Mouse (Mus musculus) limb, embryonic 12.5 days (tissue): ENCODE results near the gene Ephb2. TPM values are rescaled to one million over a fixed set of nuclear protein-coding genes. Genes with fewer than 3 reads are reported as not detected.

Experiments
- ATAC-seq: fragments of 200-750 bp; cut with Nextera tagmentation; 2 replicates; pipeline ENCODE4 v1.8.0; 2017; ENCODE audit warnings: low read depth, moderate TSS enrichment; ENCODE audit not compliant: insufficient number of reproducible peaks, insufficient read depth, low FRiP score, low TSS enrichment
- H3K27ac ChIP-seq: fragments of 300-500 bp; sonication (generic); 2 replicates; pipeline ENCODE4 v1.5.1; 2016; ENCODE audit warnings: mild to moderate bottlenecking, moderate library complexity
- H3K27me3 ChIP-seq: fragments of 300-500 bp; sonication (generic); 2 replicates; pipeline ENCODE4 v1.6.1; 2016; ENCODE audit warnings: mild to moderate bottlenecking, moderate library complexity
- H3K36me3 ChIP-seq: fragments of 300-500 bp; sonication (generic); 2 replicates; pipeline ENCODE4 v1.6.1; 2016; ENCODE audit warnings: mild to moderate bottlenecking, moderate library complexity
- H3K4me1 ChIP-seq: fragments of 300-500 bp; sonication (generic); replicated peaks from 2 replicates; pipeline ENCODE4 v1.6.1; 2016
- H3K4me2 ChIP-seq: fragments of 300-500 bp; sonication (generic); 2 replicates; pipeline ENCODE4 v1.6.1; 2016; ENCODE audit warnings: mild to moderate bottlenecking, moderate library complexity
- H3K4me3 ChIP-seq: fragments of 300-500 bp; sonication (generic); replicated peaks from 2 replicates; pipeline ENCODE4 v1.5.1; 2016; ENCODE audit warnings: mild to moderate bottlenecking
- H3K9ac ChIP-seq: fragments of 300-500 bp; sonication (generic); replicated peaks from 2 replicates; pipeline ENCODE4 v1.6.1; 2016; ENCODE audit warnings: mild to moderate bottlenecking, moderate library complexity
- H3K9me3 ChIP-seq: fragments of 300-500 bp; sonication (generic); 2 replicates; pipeline ENCODE4 v1.6.1; 2016; ENCODE audit warnings: mild to moderate bottlenecking, moderate library complexity
- WGBS: fragments of 180-500 bp; shearing (Covaris S2); methylation state at CpG from one replicate; pipeline ENCODE4 v1.1.7; 2016; 5-methylcytosine and 5-hydroxymethylcytosine counted together
- polyA plus RNA-seq: library from polyadenylated mRNA; unstranded; fragments of >200 nt; fragmentation: Nextera tagmentation; extraction: Ambion mirVana; gene quantifications from 2 replicates; pipeline ENCODE4 v1.2.1, GENCODE M21; 2016

Ephb2 gene
- polyA plus RNA-seq, 1 experiment from 2014 or later = 16.9 TPM

- Histone ChIP-seq H3K4me1 (peaks cover 28% of the 10 kb centered on the region), H3K9me3 (no peaks in the 10 kb centered on the region), H3K36me3 (no peaks in the 10 kb centered on the region), H3K9ac (no peak overlapping the region), H3K4me3 (no peak overlapping the region), H3K4me2 (no peak overlapping the region), H3K27me3 (no peaks in the 10 kb centered on the region), H3K27ac (no peak overlapping the region)
- ATAC-seq = no peak
- 89% methylated on average over 7 of the region's 7 CpGs for WGBS
Observed at GRCm38 (mm10) chr4:136713889-136714288, 121.9 kb downstream of the Ephb2 start.

DNA sequence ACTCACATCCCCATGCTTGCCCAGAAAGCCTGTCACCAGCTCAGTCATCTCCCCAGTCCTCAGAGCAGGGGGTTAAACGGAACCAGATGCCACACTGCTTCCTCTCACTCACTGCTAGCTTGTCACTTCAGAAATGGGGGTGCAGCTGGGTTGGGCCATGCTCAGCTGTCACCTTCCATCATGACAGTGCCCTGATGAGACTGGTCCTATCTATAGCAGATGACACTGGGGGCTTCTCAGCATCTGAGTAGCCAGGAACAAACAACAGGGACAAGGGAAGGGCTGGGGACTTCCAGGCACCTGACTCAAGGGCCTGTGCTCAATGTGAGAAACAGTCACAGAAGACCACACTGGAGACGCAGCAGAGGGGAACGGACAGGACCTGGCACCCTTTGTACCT is 122.4 kb downstream of the Ephb2 start:
- Histone ChIP-seq H3K4me2 (no peak overlapping the region), H3K4me1 (peaks cover 28% of the 10 kb centered on the region), H3K9ac (no peak overlapping the region), H3K27ac (no peak overlapping the region), H3K9me3 (no peaks in the 10 kb centered on the region), H3K4me3 (no peak overlapping the region), H3K27me3 (no peaks in the 10 kb centered on the region), H3K36me3 (no peaks in the 10 kb centered on the region)
- WGBS = 71% methylated on average over 3 of the region's 3 CpGs
- ATAC-seq = no peak

DNA sequence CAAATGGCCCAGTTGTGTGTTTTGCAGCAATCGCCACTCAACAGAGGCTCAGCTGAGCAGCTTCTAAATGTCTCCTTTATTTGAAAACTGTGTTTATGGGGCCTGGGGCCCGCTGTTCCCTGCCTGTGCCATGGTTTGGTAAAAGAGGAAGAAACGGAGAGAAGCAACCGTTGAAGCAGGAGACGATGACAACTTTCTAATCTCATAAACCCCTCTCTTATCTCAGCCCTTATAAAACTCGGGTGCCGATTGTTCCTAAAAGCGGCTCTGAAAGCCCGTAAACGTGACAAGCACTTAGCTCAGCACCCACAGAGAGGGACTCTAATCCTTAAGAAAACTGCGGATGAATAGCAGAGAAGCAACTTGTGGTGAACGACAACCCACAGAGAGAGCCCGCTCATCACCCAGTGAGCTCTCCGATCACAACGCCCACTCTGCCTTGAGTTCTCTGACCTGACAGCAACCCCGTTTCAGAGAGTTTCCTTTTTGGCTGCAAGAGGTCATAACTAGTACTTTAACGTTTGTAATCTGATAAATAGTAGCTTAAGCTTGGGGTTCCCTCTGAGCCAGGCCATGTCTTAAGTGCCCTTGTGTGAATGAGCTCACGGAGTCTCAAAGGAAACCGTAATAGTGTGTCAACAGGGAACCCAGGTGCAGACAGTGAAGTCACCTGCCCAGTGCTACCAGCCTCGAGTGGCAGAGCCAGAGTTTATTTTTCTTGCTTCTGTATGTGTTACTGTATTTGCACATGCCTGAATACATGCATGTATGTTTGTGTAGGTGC is 123.6 kb downstream of the Ephb2 start:
- H3K36me3 ChIP-seq = no peaks in the 10 kb centered on the region
- H3K4me1 ChIP-seq = peaks cover 32% of the 10 kb centered on the region
- ATAC-seq = no peak
- H3K27me3 ChIP-seq = no peaks in the 10 kb centered on the region
- WGBS = 33% methylated on average over 20 of the region's 20 CpGs
- H3K9ac ChIP-seq = no peak overlapping the region
- H3K4me3 ChIP-seq = no peak overlapping the region
- peak overlapping the region; percentile 3 for H3K4me2 ChIP-seq
- H3K27ac ChIP-seq = no peak overlapping the region; the same call in 1 of the 2 replicates
- no peaks in the 10 kb centered on the region for H3K9me3 ChIP-seq

GRCm38 (mm10) chr4:136710345-136710744 is 125.4 kb downstream of the Ephb2 start:
- Histone ChIP-seq H3K4me2 (no peak overlapping the region), H3K36me3 (no peaks in the 10 kb centered on the region), H3K27ac (no peak overlapping the region), H3K9me3 (no peaks in the 10 kb centered on the region), H3K27me3 (no peaks in the 10 kb centered on the region), H3K4me1 (peaks cover 39% of the 10 kb centered on the region), H3K4me3 (no peak overlapping the region), H3K9ac (no peak overlapping the region)
- no peak for ATAC-seq
- WGBS = 96% methylated on average over 9 of the region's 9 CpGs

GRCm38 (mm10) chr4:136708956-136709355 is 126.8 kb downstream of the Ephb2 start:
- no peak for ATAC-seq
- no peak overlapping the region for H3K9ac ChIP-seq
- H3K4me2 ChIP-seq = no peak overlapping the region
- H3K4me1 ChIP-seq = peaks cover 45% of the 10 kb centered on the region
- no peak overlapping the region for H3K4me3 ChIP-seq
- H3K27ac ChIP-seq = no peak overlapping the region
- no peaks in the 10 kb centered on the region for H3K9me3 ChIP-seq
- 68% methylated on average over 2 of the region's 2 CpGs for WGBS
- no peaks in the 10 kb centered on the region for H3K36me3 ChIP-seq
- H3K27me3 ChIP-seq = no peaks in the 10 kb centered on the region

- Histone ChIP-seq H3K27ac (no peak overlapping the region), H3K27me3 (no peaks in the 10 kb centered on the region), H3K4me2 (no peak overlapping the region), H3K4me1 (peaks cover 55% of the 10 kb centered on the region), H3K9ac (no peak overlapping the region), H3K9me3 (no peaks in the 10 kb centered on the region), H3K36me3 (no peaks in the 10 kb centered on the region), H3K4me3 (no peak overlapping the region)
- no peak for ATAC-seq
- 30% methylated on average over 4 of the region's 4 CpGs for WGBS
Observed at GRCm38 (mm10) chr4:136706696-136707095, 129.1 kb downstream of the Ephb2 start.

DNA sequence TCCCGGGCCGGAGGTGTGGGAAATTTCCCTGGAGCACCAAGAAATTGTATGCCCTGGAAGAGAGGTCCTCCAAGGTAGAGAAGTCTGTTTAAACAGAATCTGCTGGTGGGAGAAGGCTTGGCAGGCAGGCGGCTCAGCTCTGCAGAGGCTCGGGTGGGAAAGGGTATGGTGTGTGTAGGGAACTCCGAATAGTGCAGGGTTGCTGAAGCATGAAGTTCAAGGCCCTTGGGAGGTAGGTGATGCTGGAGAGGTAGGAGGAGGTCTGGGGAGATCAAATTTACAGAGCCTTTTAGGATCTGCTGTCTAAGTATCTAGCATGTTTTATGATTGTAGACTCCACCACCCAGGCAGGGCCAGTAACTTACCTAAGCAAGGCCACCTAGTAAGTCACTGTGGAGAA is 130.7 kb downstream of the Ephb2 start:
- peaks cover 54% of the 10 kb centered on the region for H3K4me1 ChIP-seq

DNA sequence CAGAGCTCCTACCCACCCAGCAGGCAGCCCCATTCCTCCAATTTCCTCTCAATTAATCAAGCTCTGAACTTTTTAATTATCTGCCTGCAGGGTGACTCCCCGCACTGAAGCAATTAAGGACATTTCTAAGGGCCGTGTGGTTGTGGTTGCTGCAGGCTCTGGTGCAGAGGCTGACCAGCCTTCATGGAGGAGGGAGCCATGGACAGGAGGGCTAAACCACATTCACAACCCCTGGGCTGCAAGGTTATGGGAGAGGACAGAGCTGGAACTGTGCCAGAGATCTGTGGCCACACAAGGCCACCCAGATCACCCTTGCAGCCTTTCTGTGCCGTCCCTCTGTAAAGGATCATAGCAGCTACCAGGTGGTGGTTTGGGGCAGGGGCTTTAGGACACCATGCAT is 131.2 kb downstream of the Ephb2 start:
- Histone ChIP-seq H3K27ac (0 out of 2 replicates have a peak overlapping the region, but pooled peaks have one; percentile 50), H3K36me3 (no peaks in the 10 kb centered on the region), H3K4me2 (no peak overlapping the region), H3K4me1 (peaks cover 57% of the 10 kb centered on the region), H3K9ac (peak overlapping the region; percentile 2; the same call in 1 of the 2 replicates), H3K9me3 (no peaks in the 10 kb centered on the region), H3K4me3 (no peak overlapping the region), H3K27me3 (no peaks in the 10 kb centered on the region)
- whole genome bisulfite sequencing = 13% methylated on average over 3 of the region's 3 CpGs
- no peak for ATAC-seq

More for the DNA sequence above, 130.7 kb downstream of the Ephb2 start:
- no peak overlapping the region for H3K27ac ChIP-seq
- no peak overlapping the region for H3K9ac ChIP-seq
- no peak for ATAC-seq
- H3K4me3 ChIP-seq = no peak overlapping the region
- H3K4me2 ChIP-seq = no peak overlapping the region
- H3K9me3 ChIP-seq = no peaks in the 10 kb centered on the region
- H3K36me3 ChIP-seq = no peaks in the 10 kb centered on the region
- 56% methylated on average over 5 of the region's 5 CpGs for WGBS
- H3K27me3 ChIP-seq = no peaks in the 10 kb centered on the region

- Histone ChIP-seq H3K9ac (no peak overlapping the region), H3K27ac (no peak overlapping the region), H3K27me3 (no peaks in the 10 kb centered on the region), H3K4me3 (no peak overlapping the region), H3K4me1 (peaks cover 57% of the 10 kb centered on the region), H3K4me2 (no peak overlapping the region), H3K36me3 (no peaks in the 10 kb centered on the region), H3K9me3 (no peaks in the 10 kb centered on the region)
- no peak for ATAC-seq
- 86% methylated on average over 11 of the region's 11 CpGs for WGBS
Observed at GRCm38 (mm10) chr4:136703351-136703750, 132.4 kb downstream of the Ephb2 start.

- H3K27me3 ChIP-seq = no peaks in the 10 kb centered on the region
- no peak overlapping the region for H3K27ac ChIP-seq
- no peak overlapping the region for H3K4me2 ChIP-seq
- no peaks in the 10 kb centered on the region for H3K36me3 ChIP-seq
- ATAC-seq = no peak
- H3K9me3 ChIP-seq = no peaks in the 10 kb centered on the region
- no peak overlapping the region for H3K9ac ChIP-seq
- peaks cover 55% of the 10 kb centered on the region for H3K4me1 ChIP-seq
- no peak overlapping the region for H3K4me3 ChIP-seq
- 40% methylated on average over 8 of the region's 8 CpGs for WGBS
Observed at GRCm38 (mm10) chr4:136702456-136702855, 133.3 kb downstream of the Ephb2 start.

DNA sequence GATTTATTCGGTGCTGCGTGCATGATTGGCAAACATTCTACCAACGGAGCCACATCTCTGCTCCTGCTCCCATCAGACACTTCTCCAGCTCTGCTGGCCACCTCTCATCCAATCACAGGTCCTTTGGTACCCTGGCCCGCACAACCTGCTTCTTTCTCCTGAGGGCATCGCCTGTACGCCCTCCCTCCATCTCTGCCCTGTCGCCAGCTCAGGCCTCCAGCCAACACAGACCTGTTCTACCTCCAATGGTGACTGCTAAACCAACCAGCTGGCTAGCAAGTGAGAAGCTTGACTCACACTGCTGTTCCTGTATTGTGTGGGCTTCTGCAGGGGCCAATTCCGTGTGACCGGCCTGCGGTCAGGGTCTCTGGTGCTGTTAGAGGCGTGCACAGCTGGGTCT is 134.6 kb downstream of the Ephb2 start:
- Histone ChIP-seq H3K4me3 (no peak overlapping the region), H3K9ac (no peak overlapping the region), H3K9me3 (no peaks in the 10 kb centered on the region), H3K4me2 (no peak overlapping the region), H3K4me1 (peaks cover 43% of the 10 kb centered on the region), H3K27me3 (no peaks in the 10 kb centered on the region), H3K36me3 (no peaks in the 10 kb centered on the region), H3K27ac (no peak overlapping the region)
- WGBS = 90% methylated on average over 11 of the region's 11 CpGs
- ATAC-seq = no peak

DNA sequence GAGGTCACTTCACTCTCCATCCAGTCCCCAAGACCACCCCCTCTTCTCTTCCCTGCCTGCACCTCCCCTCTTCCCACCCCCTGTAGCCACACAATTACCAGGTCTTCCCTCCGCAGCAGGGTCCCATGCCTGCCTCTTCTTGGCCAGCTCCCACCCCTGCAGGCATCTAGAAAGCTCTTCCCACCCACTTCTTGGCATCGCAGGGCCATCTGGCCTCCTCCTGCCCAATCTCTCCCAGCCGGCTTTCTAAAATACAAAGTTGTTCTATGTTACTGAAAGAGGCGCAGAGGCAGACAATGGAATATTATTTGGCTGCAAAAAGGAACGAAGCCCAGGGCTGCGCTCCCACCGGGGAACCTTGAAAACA is 136.7 kb downstream of the Ephb2 start:
- Histone ChIP-seq H3K4me2 (no peak overlapping the region), H3K9me3 (no peaks in the 10 kb centered on the region), H3K9ac (no peak overlapping the region), H3K4me1 (peaks cover 26% of the 10 kb centered on the region), H3K36me3 (peaks cover 19% of the 10 kb centered on the region), H3K4me3 (no peak overlapping the region), H3K27me3 (no peaks in the 10 kb centered on the region), H3K27ac (no peak overlapping the region)
- 83% methylated on average over 7 of the region's 7 CpGs for WGBS
- no peak for ATAC-seq
